Mouse (Mus musculus) neural tube, postnatal 0 days (tissue): ENCODE measurements around the gene Mms19. TPM values are rescaled to one million over a fixed set of nuclear protein-coding genes. Genes with fewer than 3 reads are reported as not detected.

Source experiments
- polyA plus RNA-seq: library from polyadenylated mRNA; unstranded; fragments of >200 nt; fragmentation: Nextera tagmentation; extraction: Ambion mirVana; gene quantifications from 2 replicates; pipeline ENCODE4 v1.2.1, GENCODE M21; 2015

The Mms19 gene
- 21.8 and 22.5 TPM in 2 replicates for polyA plus RNA-seq

GRCm38 (mm10) chr19:41980819-41981594 lies at the start of gene Mms19:
Gene Mms19 (minus strand): TSS chr19:41981157.

GRCm38 (mm10) chr19:41981595-41981927 lies 604 bp upstream of the Mms19 start, which contains the start of gene Ubtd1:
Gene Ubtd1 (plus strand): TSS chr19:41981763.

GRCm38 (mm10) chr19:41933179-41934086 lies 47.5 kb downstream of the Mms19 start, which contains the start of the genes Exosc1 and Zdhhc16:
Gene Exosc1 (minus strand): TSS chr19:41933423.
Gene Zdhhc16 (plus strand): TSS chr19:41933480.

GRCm38 (mm10) chr19:41911178-41912073 lies 69.5 kb downstream of the Mms19 start, which contains the start of gene Pgam1:
Gene Pgam1 (plus strand): TSS chr19:41911923.

GRCm38 (mm10) chr19:41895460-41896318 lies 85.3 kb downstream of the Mms19 start, which contains the start of gene Rrp12:
Gene Rrp12 (minus strand): TSS chr19:41896173.

Other genes starting within 250 kb of the Mms19 start
- 20.8 and 29.1 TPM in 2 replicates for gene Slit1, start 237.5 kb downstream of the Mms19 start, polyA plus RNA-seq
- 3.9 and 4.6 TPM in 2 replicates for gene Arhgap19, start 179.1 kb downstream of the Mms19 start, polyA plus RNA-seq
- 22.3 and 22.9 TPM in 2 replicates for gene Frat1, start 151.2 kb downstream of the Mms19 start, polyA plus RNA-seq
- gene Frat2, start 133.0 kb downstream of the Mms19 start, polyA plus RNA-seq: 6.8 and 7.6 TPM in 2 replicates
- 11.1 and 12.1 TPM in 2 replicates for gene Rrp12, start 85.0 kb downstream of the Mms19 start, polyA plus RNA-seq
- gene Pgam1, start 69.2 kb downstream of the Mms19 start, polyA plus RNA-seq: 600 and 610 TPM in 2 replicates
- 64.2 and 64.5 TPM in 2 replicates for gene Exosc1, start 47.7 kb downstream of the Mms19 start, polyA plus RNA-seq
- 78.4 and 85.8 TPM in 2 replicates for gene Zdhhc16, start 47.7 kb downstream of the Mms19 start, polyA plus RNA-seq
- 18.1 and 18.2 TPM in 2 replicates for gene Ubtd1, start 606 bp upstream of the Mms19 start, polyA plus RNA-seq
- gene Ankrd2, start 54.8 kb upstream of the Mms19 start, polyA plus RNA-seq: 1.4 and 1.6 TPM in 2 replicates
- gene Hoga1, start 64.5 kb upstream of the Mms19 start, polyA plus RNA-seq: 3.7 and 4.5 TPM in 2 replicates
- gene 4933411K16Rik, start 71.1 kb upstream of the Mms19 start, polyA plus RNA-seq: not detected in 2 replicates
- gene Morn4, start 105.2 kb upstream of the Mms19 start, polyA plus RNA-seq: 80.5 and 94.0 TPM in 2 replicates
- gene Pi4k2a, start 109.3 kb upstream of the Mms19 start, polyA plus RNA-seq: 37.1 and 44.5 TPM in 2 replicates
- 19.9 and 22.8 TPM in 2 replicates for gene Avpi1, start 147.9 kb upstream of the Mms19 start, polyA plus RNA-seq
- 4.8 and 7.9 TPM in 2 replicates for gene Marveld1, start 166.2 kb upstream of the Mms19 start, polyA plus RNA-seq
- gene Zfyve27, start 182.8 kb upstream of the Mms19 start, polyA plus RNA-seq: 41.1 and 45.9 TPM in 2 replicates
- 2.8 and 3.5 TPM in 2 replicates for gene Sfrp5, start 221.1 kb upstream of the Mms19 start, polyA plus RNA-seq